Mouse (Mus musculus): ENCODE results near the gene BC048403. TPM values are rescaled to one million over a fixed set of nuclear protein-coding genes. Genes with fewer than 3 reads are reported as not detected.

BC048403 gene
- total RNA-seq (2014; fragmentation: Nextera tagmentation) = 21.9 and 24.9 TPM in 2 replicates
- 3.0 and 3.4 TPM in 2 replicates for total RNA-seq (2017)
- 9.8 and 10.0 TPM in 2 replicates for polyA plus RNA-seq (2012)

- DNase-seq (ENCODE audit: low spot score) = peak; percentile 94
Observed at GRCm38 (mm10) chr10:121739548-121740505, at the start of gene BC048403. Gene BC048403, plus strand, starts transcription at chr10:121739937.

DNA sequence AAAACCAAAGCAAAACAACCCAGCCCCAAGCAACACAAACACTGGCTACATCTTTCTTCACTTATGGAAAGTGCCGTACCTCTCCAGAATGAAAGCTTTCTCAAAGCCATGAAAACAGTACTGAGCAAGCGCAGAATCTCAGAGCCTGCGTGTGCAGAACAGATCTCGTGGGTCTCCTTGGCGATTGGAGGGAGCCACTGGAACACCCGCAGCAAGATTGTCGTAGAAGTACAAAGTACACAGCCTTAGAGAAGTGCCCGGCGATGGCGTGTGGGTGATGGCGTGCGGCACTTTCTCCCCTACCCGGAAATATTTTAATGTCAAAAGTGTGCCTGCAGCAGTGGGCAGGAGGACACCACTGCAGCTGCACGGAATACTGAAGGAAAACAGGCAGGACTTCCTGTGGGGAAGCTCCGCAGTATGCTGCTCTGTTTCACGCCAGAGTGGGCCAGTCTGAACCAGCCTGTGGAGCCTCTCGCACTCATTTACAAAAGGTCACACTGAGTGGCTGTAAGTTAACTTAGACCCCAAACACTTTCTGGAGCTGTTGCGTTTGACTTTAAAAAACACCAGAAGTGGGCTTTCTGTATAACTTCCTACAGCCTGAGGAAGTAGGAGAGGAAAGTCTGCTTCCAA, 46.7 kb upstream of the BC048403 start:
- Histone ChIP-seq H3K4me1 (ENCODE audit: insufficient read depth, low read depth, low read length) (no peaks in the 10 kb centered on the region), H3K36me3 (replicated peaks) (no peaks in the 10 kb centered on the region), H3K27me3 (ENCODE audit: insufficient read depth, low read length) (no peaks in the 10 kb centered on the region), H3K4me3 (ENCODE audit: low read depth, low read length) (no peak overlapping the region), H3K9me3 (replicated peaks) (peaks cover 8% of the 10 kb centered on the region; the same call in 1 of the 2 replicates)
- ATAC-seq (ENCODE audit: extremely low read depth, insufficient number of reproducible peaks, low FRiP score, poor library complexity, severe bottlenecking) (no peak), DNase-seq (ENCODE audit: low spot score) (no peak)
- TF ChIP-seq TAL1 (conservative IDR thresholded peaks at IDR 0.05; ENCODE audit: low read depth, low read length) = no peak
- no peak for TF ChIP-seq GATA2 (IDR thresholded peaks at IDR 0.05; ENCODE audit: borderline replicate concordance, low read depth, low read length)
- TF ChIP-seq CTCF (IDR thresholded peaks at IDR 0.05; ENCODE audit: low read depth, low read length) = no peak
- no peak for TF ChIP-seq POLR2AphosphoS5 (IDR thresholded peaks at IDR 0.05; ENCODE audit: insufficient replicate concordance, low read depth, low read length)
- no peak for TF ChIP-seq GATA1 (IDR thresholded peaks at IDR 0.05; ENCODE audit: borderline replicate concordance, low read length)

More at GRCm38 (mm10) chr10:121739548-121740505, at the start of gene BC048403:
- Histone ChIP-seq H3K9me3 (replicated peaks) (peaks cover 1% of the 10 kb centered on the region; the same call in 1 of the 2 replicates), H3K4me3 (ENCODE audit: low read depth, low read length) (peak within 1 kb of the TSS; percentile 98), H3K27me3 (ENCODE audit: insufficient read depth, low read length) (no peaks in the 10 kb centered on the region), H3K4me1 (ENCODE audit: insufficient read depth, low read depth, low read length) (peaks cover 34% of the 10 kb centered on the region), H3K36me3 (replicated peaks) (peaks cover 25% of the 10 kb centered on the region)
- no peak for TF ChIP-seq TAL1 (conservative IDR thresholded peaks at IDR 0.05; ENCODE audit: low read depth, low read length)
- no peak for TF ChIP-seq GATA1 (IDR thresholded peaks at IDR 0.05; ENCODE audit: borderline replicate concordance, low read length)
- no peak for TF ChIP-seq POLR2AphosphoS5 (IDR thresholded peaks at IDR 0.05; ENCODE audit: insufficient replicate concordance, low read depth, low read length)
- TF ChIP-seq GATA2 (IDR thresholded peaks at IDR 0.05; ENCODE audit: borderline replicate concordance, low read depth, low read length) = no peak
- no peak for TF ChIP-seq CTCF (IDR thresholded peaks at IDR 0.05; ENCODE audit: low read depth, low read length)
- peak; percentile 91 for ATAC-seq (ENCODE audit: extremely low read depth, insufficient number of reproducible peaks, low FRiP score, poor library complexity, severe bottlenecking)

- no peak for DNase-seq (ENCODE audit: low spot score)
- no peaks in the 10 kb centered on the region for H3K27me3 ChIP-seq (ENCODE audit: insufficient read depth, low read length)
- peaks cover 7% of the 10 kb centered on the region; the same call in 1 of the 2 replicates for H3K9me3 ChIP-seq (replicated peaks)
- ATAC-seq (ENCODE audit: extremely low read depth, insufficient number of reproducible peaks, low FRiP score, poor library complexity, severe bottlenecking) = no peak
- no peak for TF ChIP-seq POLR2AphosphoS5 (IDR thresholded peaks at IDR 0.05; ENCODE audit: insufficient replicate concordance, low read depth, low read length)
- H3K36me3 ChIP-seq (replicated peaks) = no peaks in the 10 kb centered on the region
- H3K4me3 ChIP-seq (ENCODE audit: low read depth, low read length) = no peak overlapping the region
- no peaks in the 10 kb centered on the region for H3K4me1 ChIP-seq (ENCODE audit: insufficient read depth, low read depth, low read length)
Observed at GRCm38 (mm10) chr10:121694567-121694966, 45.2 kb upstream of the BC048403 start.

DNA sequence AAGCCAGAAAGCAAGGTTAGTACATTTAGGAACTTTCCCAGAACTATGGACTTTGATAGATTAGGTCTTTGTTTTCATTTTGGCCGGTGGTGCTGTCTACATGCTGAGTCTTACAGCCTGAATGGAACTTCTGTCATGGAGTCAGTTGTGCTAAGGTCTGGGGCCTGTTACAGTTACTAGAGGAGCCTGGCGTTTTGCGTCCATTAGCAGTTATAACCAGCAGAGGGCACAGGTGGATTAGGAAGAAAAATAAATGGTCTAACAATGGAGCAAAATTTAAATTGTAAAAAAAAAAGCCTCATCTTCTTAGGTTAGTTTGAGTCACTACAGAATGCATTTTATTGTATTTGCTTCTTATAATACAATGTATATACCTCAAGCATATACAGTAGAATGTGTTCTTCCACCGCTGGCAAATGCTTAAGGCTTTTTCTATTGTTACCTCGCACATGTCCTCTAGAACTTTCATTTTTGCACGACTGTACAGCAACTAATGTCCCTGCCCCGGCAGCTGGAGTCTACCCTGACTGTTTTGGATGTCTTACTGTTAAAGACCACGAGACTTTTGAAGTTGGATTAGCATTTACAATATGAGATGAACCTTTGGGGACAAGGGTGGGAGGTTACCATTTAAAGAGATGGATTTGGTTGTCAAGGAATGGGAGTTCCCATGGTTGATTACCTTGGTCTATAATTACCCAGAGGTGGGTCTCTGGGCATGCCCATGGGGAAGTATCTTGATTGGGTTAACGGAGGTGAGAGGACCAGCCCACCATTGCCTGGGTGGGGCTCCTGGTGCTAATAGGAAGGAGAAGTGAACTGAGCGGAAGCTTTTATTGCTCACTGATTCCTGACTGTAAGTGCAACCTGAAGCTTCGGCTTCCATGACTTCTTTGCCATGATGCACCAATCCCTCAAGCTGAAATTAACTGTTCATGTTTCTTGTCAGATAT, 38.2 kb upstream of the BC048403 start:
- Histone ChIP-seq H3K4me1 (ENCODE audit: insufficient read depth, low read depth, low read length) (no peaks in the 10 kb centered on the region), H3K4me3 (ENCODE audit: low read depth, low read length) (no peak overlapping the region), H3K9me3 (replicated peaks) (peaks cover 6% of the 10 kb centered on the region), H3K27me3 (ENCODE audit: insufficient read depth, low read length) (no peaks in the 10 kb centered on the region), H3K36me3 (replicated peaks) (no peaks in the 10 kb centered on the region)
- DNase-seq (ENCODE audit: low spot score) (no peak), ATAC-seq (ENCODE audit: extremely low read depth, insufficient number of reproducible peaks, low FRiP score, poor library complexity, severe bottlenecking) (0 out of 2 replicates have a peak, but pooled peaks have one; percentile 23)
- TF ChIP-seq TAL1 (conservative IDR thresholded peaks at IDR 0.05; ENCODE audit: low read depth, low read length) = no peak
- TF ChIP-seq POLR2AphosphoS5 (IDR thresholded peaks at IDR 0.05; ENCODE audit: insufficient replicate concordance, low read depth, low read length) = no peak
- no peak for TF ChIP-seq CTCF (IDR thresholded peaks at IDR 0.05; ENCODE audit: low read depth, low read length)
- TF ChIP-seq GATA1 (IDR thresholded peaks at IDR 0.05; ENCODE audit: borderline replicate concordance, low read length) = no peak
- no peak for TF ChIP-seq GATA2 (IDR thresholded peaks at IDR 0.05; ENCODE audit: borderline replicate concordance, low read depth, low read length)

- ATAC-seq (ENCODE audit: extremely low read depth, insufficient number of reproducible peaks, low FRiP score, poor library complexity, severe bottlenecking) (no peak), DNase-seq (ENCODE audit: low spot score) (no peak)
- Histone ChIP-seq H3K9me3 (replicated peaks) (peaks cover 6% of the 10 kb centered on the region), H3K27me3 (ENCODE audit: insufficient read depth, low read length) (no peaks in the 10 kb centered on the region), H3K36me3 (replicated peaks) (no peaks in the 10 kb centered on the region), H3K4me3 (ENCODE audit: low read depth, low read length) (no peak overlapping the region), H3K4me1 (ENCODE audit: insufficient read depth, low read depth, low read length) (no peaks in the 10 kb centered on the region)
- TF ChIP-seq GATA2 (IDR thresholded peaks at IDR 0.05; ENCODE audit: borderline replicate concordance, low read depth, low read length) (no peak), POLR2AphosphoS5 (IDR thresholded peaks at IDR 0.05; ENCODE audit: insufficient replicate concordance, low read depth, low read length) (no peak), TAL1 (conservative IDR thresholded peaks at IDR 0.05; ENCODE audit: low read depth, low read length) (no peak)
Observed at GRCm38 (mm10) chr10:121703619-121704018, 36.1 kb upstream of the BC048403 start.
